ENCODE assay signal across 8 mouse cellular contexts in genomic region chr1:180777289-180777659, GRCm38 (mm10). TPM values are rescaled to one million over a fixed set of nuclear protein-coding genes. Genes with fewer than 3 reads are reported as not detected.
DNase-seq lines count a peak whose midpoint lies in the region; ATAC-seq and TF ChIP-seq lines count a peak whose summit lies in the region.

No protein-coding gene starts in this region.

- DNase-seq in liver, adult 2 months (ENCODE audit: extremely low read depth, low read depth, low spot score) = no peak
- DNase-seq in liver = no peak
- DNase-seq in limb, embryonic 11.5 days (ENCODE audit: low spot score) = no peak
- no peak for DNase-seq in cerebellum, postnatal 10 days
- no peak for DNase-seq in layer of hippocampus, adult 9-10 months (ENCODE audit: low spot score)
- no peak for DNase-seq in cerebellum, adult 18-20 months

- H3K27me3 ChIP-seq in liver, adult 2 months (ENCODE audit: control insufficient read depth, insufficient read depth, low read length) = no peaks in the 10 kb centered on the region
- no peaks in the 10 kb centered on the region for H3K27me3 ChIP-seq in embryonic facial prominence, embryonic 15.5 days
- H3K27me3 ChIP-seq in limb, embryonic 11.5 days (ENCODE audit: control insufficient read depth, insufficient read depth, low read length) = no peaks in the 10 kb centered on the region
- no peaks in the 10 kb centered on the region; the same call in 1 of the 2 replicates for H3K27me3 ChIP-seq in neural tube, embryonic 14.5 days (ENCODE audit: control insufficient read depth, insufficient read depth, low read length)

- H3K27ac ChIP-seq in liver, adult 2 months (replicated peaks; ENCODE audit: insufficient read depth, low read depth, low read length) = peak overlapping the region; percentile 74
- peak overlapping the region; percentile 96 for H3K27ac ChIP-seq in embryonic facial prominence, embryonic 15.5 days (replicated peaks)
- H3K27ac ChIP-seq in limb, embryonic 11.5 days (replicated peaks; ENCODE audit: low read depth, low read length) = peak overlapping the region; percentile 95
- H3K27ac ChIP-seq in neural tube, embryonic 14.5 days (ENCODE audit: low read depth, low read length) = peak overlapping the region; percentile 81

- H3K4me1 ChIP-seq in liver, adult 2 months (ENCODE audit: control insufficient read depth, insufficient read depth, low read length) = no peaks in the 10 kb centered on the region; the same call in 1 of the 2 replicates
- H3K4me1 ChIP-seq in embryonic facial prominence, embryonic 15.5 days = peaks cover 19% of the 10 kb centered on the region
- peaks cover 3% of the 10 kb centered on the region; the same call in 1 of the 2 replicates for H3K4me1 ChIP-seq in limb, embryonic 11.5 days (ENCODE audit: control insufficient read depth, insufficient read depth, low read length)
- 0 out of 2 replicates have a peak, but pooled peaks cover 5% of the 10 kb centered on the region for H3K4me1 ChIP-seq in neural tube, embryonic 14.5 days (ENCODE audit: control insufficient read depth, insufficient read depth, low read length)

- no peaks in the 10 kb centered on the region for H3K79me2 ChIP-seq in liver, adult 2 months (ENCODE audit: control insufficient read depth, insufficient read depth, low read length)

- 57% methylated on average over 10 of the region's 10 CpGs for WGBS in liver, adult 2 months
- 3% methylated on average over 10 of the region's 10 CpGs for WGBS in embryonic facial prominence, embryonic 15.5 days
- 2% methylated on average over 10 of the region's 10 CpGs for WGBS in limb, embryonic 11.5 days
- 5% methylated on average over 10 of the region's 10 CpGs for WGBS in neural tube, embryonic 14.5 days

- peak overlapping the region; percentile 79 for H3K9ac ChIP-seq in liver, adult 2 months (ENCODE audit: low read depth, low read length)
- peak overlapping the region; percentile 85 for H3K9ac ChIP-seq in embryonic facial prominence, embryonic 15.5 days
- peak overlapping the region; percentile 77 for H3K9ac ChIP-seq in limb, embryonic 11.5 days (ENCODE audit: low read length)
- peak overlapping the region; percentile 76 for H3K9ac ChIP-seq in neural tube, embryonic 14.5 days (replicated peaks; ENCODE audit: low read depth, low read length)

- H3K9me3 ChIP-seq in embryonic facial prominence, embryonic 15.5 days (replicated peaks) = no peaks in the 10 kb centered on the region
- no peaks in the 10 kb centered on the region for H3K9me3 ChIP-seq in limb, embryonic 11.5 days (ENCODE audit: control insufficient read depth, low read length)
- H3K9me3 ChIP-seq in neural tube, embryonic 14.5 days (ENCODE audit: control insufficient read depth, low read length) = no peaks in the 10 kb centered on the region

- no peaks in the 10 kb centered on the region for H3K36me3 ChIP-seq in liver, adult 2 months (ENCODE audit: control insufficient read depth, insufficient read depth, low read length)
- no peaks in the 10 kb centered on the region for H3K36me3 ChIP-seq in embryonic facial prominence, embryonic 15.5 days
- H3K36me3 ChIP-seq in limb, embryonic 11.5 days (ENCODE audit: control insufficient read depth, insufficient read depth, low read length) = no peaks in the 10 kb centered on the region
- H3K36me3 ChIP-seq in neural tube, embryonic 14.5 days (ENCODE audit: control insufficient read depth, insufficient read depth, low read length) = no peaks in the 10 kb centered on the region

- no peak for TF ChIP-seq POLR2A in liver, adult 2 months (IDR thresholded peaks at IDR 0.05; ENCODE audit: extremely low read depth, insufficient read depth, low read length)

- peak overlapping the region; percentile 67 for H3K4me3 ChIP-seq in liver, adult 2 months (ENCODE audit: insufficient read depth, low read depth, low read length)
- H3K4me3 ChIP-seq in embryonic facial prominence, embryonic 15.5 days (replicated peaks) = peak overlapping the region; percentile 70
- peak overlapping the region; percentile 59 for H3K4me3 ChIP-seq in limb, embryonic 11.5 days (ENCODE audit: low read depth, low read length)
- peak overlapping the region; percentile 64 for H3K4me3 ChIP-seq in neural tube, embryonic 14.5 days (ENCODE audit: low read depth, low read length)

- TF ChIP-seq CTCF in liver, adult 2 months (IDR thresholded peaks at IDR 0.05; ENCODE audit: low read depth, low read length) = no peak

- no peak for ATAC-seq in embryonic facial prominence, embryonic 15.5 days (ENCODE audit: insufficient number of reproducible peaks, low FRiP score, low TSS enrichment, low read depth)
- peak; percentile 24; the same call in 1 of the 2 replicates for ATAC-seq in limb, embryonic 11.5 days (ENCODE audit: insufficient number of reproducible peaks, low FRiP score, low TSS enrichment, low read depth)
- ATAC-seq in neural tube, embryonic 14.5 days (ENCODE audit: low read depth) = peak; percentile 44

- H3K4me2 ChIP-seq in embryonic facial prominence, embryonic 15.5 days (replicated peaks) = peak overlapping the region; percentile 93
- peak overlapping the region; percentile 81 for H3K4me2 ChIP-seq in limb, embryonic 11.5 days (ENCODE audit: low read depth, severe bottlenecking)
- H3K4me2 ChIP-seq in neural tube, embryonic 14.5 days (ENCODE audit: low read depth, low read length) = peak overlapping the region; percentile 98

RNA-seq across cellular contexts. Expression of gene H3f3a, which starts 36.5 kb away (rescaled TPM):
- total RNA-seq in liver, adult 2 months (2014; rRNA removed) = 264 and 310 TPM in 2 replicates
- 147 and 153 TPM in 2 replicates for polyA plus RNA-seq in liver, adult 2 months (2012; rRNA removed)
- 2,445 and 2,695 TPM in 2 replicates for polyA plus RNA-seq in embryonic facial prominence, embryonic 15.5 days (2015; fragmentation: Nextera tagmentation; extraction: Ambion mirVana)
- polyA plus RNA-seq in limb, embryonic 11.5 days (2014; fragmentation: Nextera tagmentation; extraction: Ambion mirVana) = 3,717 and 3,908 TPM in 2 replicates
- polyA plus RNA-seq in neural tube, embryonic 14.5 days (2014; fragmentation: Nextera tagmentation; extraction: Ambion mirVana) = 3,180 and 3,430 TPM in 2 replicates

RNA-seq across cellular contexts. Expression of gene Acbd3, which starts 51.4 kb away (rescaled TPM):
- total RNA-seq in liver, adult 2 months (2014; rRNA removed) = 13.1 and 13.7 TPM in 2 replicates
- polyA plus RNA-seq in liver, adult 2 months (2012; rRNA removed) = 5.7 and 6.3 TPM in 2 replicates
- polyA plus RNA-seq in embryonic facial prominence, embryonic 15.5 days (2015; fragmentation: Nextera tagmentation; extraction: Ambion mirVana) = 26.8 and 27.5 TPM in 2 replicates
- polyA plus RNA-seq in limb, embryonic 11.5 days (2014; fragmentation: Nextera tagmentation; extraction: Ambion mirVana) = 22.5 and 24.7 TPM in 2 replicates
- 31.1 and 33.4 TPM in 2 replicates for polyA plus RNA-seq in neural tube, embryonic 14.5 days (2014; fragmentation: Nextera tagmentation; extraction: Ambion mirVana)

Comparison
In these comparisons a context has a peak if more than half of its experiments do, and no peak if none do; other contexts are left out.
1. RNA of gene H3f3a, which starts 36.5 kb away (polyA plus RNA-seq): 3,717 to 3,908 TPM in limb, embryonic 11.5 days, 3,180 to 3,430 TPM in neural tube, embryonic 14.5 days and 2,445 to 2,695 TPM in embryonic facial prominence, embryonic 15.5 days; 147 to 153 TPM in liver, adult 2 months; every median in the first group is over 10 times any median in the second.
2. Peak in every context shown above with its lines, with median percentiles within 50 percentile points of each other: H3K27ac ChIP-seq, H3K4me3 ChIP-seq, H3K9ac ChIP-seq and H3K4me2 ChIP-seq.